Mouse (Mus musculus) stomach, postnatal 0 days (tissue): ENCODE data around the gene Zbtb1. TPM values are rescaled to one million over a fixed set of nuclear protein-coding genes. Genes with fewer than 3 reads are reported as not detected.

Experiments
- ATAC-seq: fragments of 200-750 bp; cut with Nextera tagmentation; 2 replicates; pipeline ENCODE4 v1.8.0; 2017; ENCODE audit not compliant: low FRiP score, low TSS enrichment
- DNase-seq: peaks from one replicate; pipeline ENCODE4 v3.0.0-alpha.2; 2016; ENCODE audit warnings: low spot score
- H3K27ac ChIP-seq: fragments of 300-500 bp; sonication (generic); replicated peaks from 2 replicates; pipeline ENCODE4 v1.5.1; 2014; ENCODE audit warnings: mild to moderate bottlenecking, control low read depth
- H3K27me3 ChIP-seq: fragments of 300-500 bp; sonication (generic); 2 replicates; pipeline ENCODE4 v1.6.1; 2014; ENCODE audit warnings: low read length; ENCODE audit not compliant: control insufficient read depth, insufficient read depth
- H3K36me3 ChIP-seq: fragments of 300-500 bp; sonication (generic); 2 replicates; pipeline ENCODE4 v1.6.1; 2014; ENCODE audit warnings: low read length, mixed read lengths; ENCODE audit not compliant: control insufficient read depth, insufficient read depth
- H3K4me1 ChIP-seq: fragments of 300-500 bp; sonication (generic); replicated peaks from 2 replicates; pipeline ENCODE4 v1.6.1; 2014; ENCODE audit warnings: antibody characterized with exemption; ENCODE audit not compliant: control insufficient read depth, insufficient read depth
- H3K4me2 ChIP-seq: fragments of 300-500 bp; sonication (generic); replicated peaks from 2 replicates; pipeline ENCODE4 v1.6.1; 2014; ENCODE audit warnings: low read depth, mild to moderate bottlenecking, control low read depth, moderate library complexity
- H3K4me3 ChIP-seq: fragments of 300-500 bp; sonication (generic); 2 replicates; pipeline ENCODE4 v1.5.1; 2014; ENCODE audit warnings: low read depth, low read length, control low read depth
- H3K9ac ChIP-seq: fragments of 300-500 bp; sonication (generic); 2 replicates; pipeline ENCODE4 v1.6.1; 2014; ENCODE audit warnings: mild to moderate bottlenecking, low read length, control low read depth, mixed read lengths
- H3K9me3 ChIP-seq: fragments of 300-500 bp; sonication (generic); 2 replicates; pipeline ENCODE4 v1.6.1; 2016; ENCODE audit warnings: low read length; ENCODE audit not compliant: control insufficient read depth
- CTCF ChIP-seq: IDR thresholded peaks from 2 replicates; pipeline ENCODE4 v1.5.1; 2016; ENCODE audit warnings: antibody characterized with exemption, low read depth, mild to moderate bottlenecking, moderate library complexity
- EP300 ChIP-seq: optimal IDR thresholded peaks from 2 replicates; pipeline ENCODE3; 2016; ENCODE audit warnings: antibody characterized with exemption
- WGBS: fragments of 180-500 bp; shearing (Covaris S2); extraction: QIAGEN DNeasy Blood & Tissue Kit; methylation state at CpG from one replicate; pipeline ENCODE4 v1.1.7; 2014; 5-methylcytosine and 5-hydroxymethylcytosine counted together
- polyA plus RNA-seq: library from polyadenylated mRNA; unstranded; fragments of >200 nt; fragmentation: Nextera tagmentation; extraction: Ambion mirVana; gene quantifications from 2 replicates; pipeline ENCODE4 v1.2.1, GENCODE M21; 2015

Gene Zbtb1
- polyA plus RNA-seq, 1 experiment from 2014 or later = 5.0 TPM

DNA sequence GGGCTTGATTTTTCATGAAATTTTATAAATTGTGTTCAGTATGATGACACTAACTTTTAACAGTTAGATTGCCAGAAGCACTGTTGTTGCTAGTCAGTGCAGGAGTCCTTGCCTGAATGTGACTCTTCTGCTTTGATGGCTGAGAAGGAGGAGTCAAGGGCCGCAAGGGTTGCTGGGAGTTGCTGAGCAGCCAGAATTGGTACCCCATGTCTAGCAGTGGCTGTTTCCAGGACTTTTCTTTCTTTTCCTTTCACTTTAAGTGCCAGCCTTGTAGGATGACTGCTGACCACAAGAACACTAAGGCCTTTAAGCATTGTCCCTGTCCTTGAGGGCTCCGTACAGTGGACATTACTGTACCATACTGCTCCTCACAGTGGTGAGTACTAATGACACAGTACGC, 7.7 kb downstream of the Zbtb1 start:
- ATAC-seq (no peak), DNase-seq (no peak)
- no peak for TF ChIP-seq CTCF
- no peak for TF ChIP-seq EP300
- H3K9ac ChIP-seq = no peak overlapping the region
- H3K4me3 ChIP-seq = no peak overlapping the region
- no peaks in the 10 kb centered on the region for H3K27me3 ChIP-seq
- no peaks in the 10 kb centered on the region for H3K4me1 ChIP-seq
- H3K4me2 ChIP-seq = no peak overlapping the region
- no peak overlapping the region for H3K27ac ChIP-seq
- no peaks in the 10 kb centered on the region for H3K9me3 ChIP-seq
- WGBS = 83% methylated on average over 3 of the region's 3 CpGs
- no peaks in the 10 kb centered on the region for H3K36me3 ChIP-seq

DNA sequence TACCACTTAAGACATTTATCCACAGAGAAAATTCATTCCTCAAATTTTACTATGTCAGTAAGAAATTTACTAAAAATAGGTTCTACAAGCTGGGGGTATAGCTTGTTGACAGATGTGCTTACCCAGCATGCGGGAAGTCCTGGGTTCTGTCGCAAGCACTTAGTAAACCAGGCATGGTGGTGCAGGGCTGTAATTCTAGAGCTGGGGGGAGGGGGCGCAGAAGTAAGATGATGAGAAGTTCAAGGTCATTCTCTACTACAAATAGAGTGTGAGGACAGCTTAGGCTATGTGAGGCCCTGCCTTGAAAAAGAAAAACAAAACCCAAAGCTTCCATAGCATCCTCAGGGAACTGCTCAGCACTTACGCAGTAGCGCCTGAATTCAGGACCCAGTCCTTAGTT, 8.5 kb downstream of the Zbtb1 start:
- no peaks in the 10 kb centered on the region for H3K9me3 ChIP-seq
- WGBS = 78% methylated on average over 5 of the region's 5 CpGs
- ATAC-seq = no peak
- H3K36me3 ChIP-seq = no peaks in the 10 kb centered on the region
- TF ChIP-seq CTCF = no peak
- no peak for TF ChIP-seq EP300
- DNase-seq = no peak
- H3K27me3 ChIP-seq = no peaks in the 10 kb centered on the region
- H3K4me3 ChIP-seq = no peak overlapping the region
- H3K4me2 ChIP-seq = no peak overlapping the region
- H3K27ac ChIP-seq = no peak overlapping the region
- no peaks in the 10 kb centered on the region for H3K4me1 ChIP-seq
- H3K9ac ChIP-seq = no peak overlapping the region

DNA sequence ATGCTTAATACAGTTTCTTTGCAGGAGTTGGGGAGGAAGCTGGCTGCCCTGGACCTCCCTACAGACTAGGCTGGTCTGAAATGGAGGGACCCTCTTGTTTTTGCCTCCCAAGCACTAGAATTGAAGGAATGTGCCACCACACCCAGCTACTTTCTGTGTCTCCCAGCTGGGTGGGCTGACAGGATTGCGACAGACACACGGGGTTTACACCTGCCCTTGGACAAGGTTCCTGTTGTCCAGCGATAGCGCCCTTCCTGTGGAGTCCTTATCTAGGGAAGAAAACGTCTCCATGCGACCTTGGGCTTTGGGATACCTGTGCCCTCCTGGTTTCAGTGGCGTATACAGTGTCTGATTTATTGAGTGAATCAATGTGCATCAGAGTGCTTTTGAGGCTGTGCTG, 10.1 kb downstream of the Zbtb1 start:
- WGBS = 70% methylated on average over 7 of the region's 7 CpGs
- no peak for ATAC-seq
- no peaks in the 10 kb centered on the region for H3K9me3 ChIP-seq
- no peak for DNase-seq
- H3K4me3 ChIP-seq = no peak overlapping the region
- no peaks in the 10 kb centered on the region for H3K4me1 ChIP-seq
- no peaks in the 10 kb centered on the region for H3K27me3 ChIP-seq
- H3K9ac ChIP-seq = no peak overlapping the region
- H3K4me2 ChIP-seq = no peak overlapping the region
- no peaks in the 10 kb centered on the region for H3K36me3 ChIP-seq
- TF ChIP-seq CTCF (no peak), EP300 (no peak)
- no peak overlapping the region for H3K27ac ChIP-seq

DNA sequence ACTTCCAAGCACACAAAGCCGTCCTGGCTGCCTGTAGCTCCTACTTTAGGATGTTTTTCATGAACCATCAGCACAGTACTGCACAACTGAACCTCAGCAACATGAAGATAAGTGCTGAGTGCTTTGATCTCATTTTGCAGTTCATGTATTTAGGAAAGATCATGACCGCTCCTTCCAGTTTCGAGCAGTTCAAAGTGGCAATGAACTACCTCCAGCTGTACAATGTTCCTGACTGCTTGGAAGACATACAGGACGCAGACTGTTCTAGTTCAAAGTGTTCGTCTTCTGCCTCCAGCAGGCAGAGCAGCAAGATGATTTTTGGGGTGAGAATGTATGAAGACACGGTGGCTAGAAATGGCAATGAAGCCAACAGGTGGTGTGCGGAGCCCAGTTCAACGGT, 15.3 kb downstream of the Zbtb1 start:
- ATAC-seq (no peak), DNase-seq (no peak)
- Histone ChIP-seq H3K4me3 (no peak overlapping the region), H3K9me3 (no peaks in the 10 kb centered on the region), H3K27me3 (no peaks in the 10 kb centered on the region), H3K9ac (no peak overlapping the region), H3K36me3 (peaks cover 9% of the 10 kb centered on the region), H3K4me2 (no peak overlapping the region), H3K27ac (no peak overlapping the region), H3K4me1 (no peaks in the 10 kb centered on the region)
- TF ChIP-seq CTCF = no peak
- TF ChIP-seq EP300 = no peak
- WGBS = 92% methylated on average over 8 of the region's 8 CpGs

DNA sequence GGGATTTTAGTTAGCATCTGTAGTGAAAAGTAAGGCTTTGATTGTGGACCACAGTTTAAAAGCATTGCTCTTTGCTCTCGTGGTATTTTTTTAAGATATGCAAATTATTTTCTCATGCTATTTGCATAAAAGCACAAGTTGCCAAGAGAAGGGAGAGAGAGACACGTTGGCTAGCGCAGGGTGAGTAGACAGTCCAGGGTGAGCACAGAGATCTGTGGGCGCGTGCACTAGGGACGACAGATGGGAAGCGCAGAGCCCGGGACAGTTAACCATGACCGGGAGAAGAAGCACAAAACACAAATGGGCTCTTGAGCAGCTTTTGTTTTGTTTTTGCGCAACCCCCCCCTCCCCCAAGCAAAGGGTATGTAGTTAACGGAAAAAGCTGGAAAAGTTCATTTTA, 18.7 kb downstream of the Zbtb1 start:
- no peaks in the 10 kb centered on the region for H3K9me3 ChIP-seq
- peaks cover 9% of the 10 kb centered on the region for H3K36me3 ChIP-seq
- no peak for DNase-seq
- TF ChIP-seq EP300 (no peak), CTCF (no peak)
- no peak overlapping the region for H3K4me2 ChIP-seq
- no peak overlapping the region for H3K9ac ChIP-seq
- H3K27me3 ChIP-seq = no peaks in the 10 kb centered on the region
- no peak for ATAC-seq
- H3K4me1 ChIP-seq = no peaks in the 10 kb centered on the region
- no peak overlapping the region for H3K27ac ChIP-seq
- H3K4me3 ChIP-seq = no peak overlapping the region
- WGBS = 82% methylated on average over 11 of the region's 11 CpGs

DNA sequence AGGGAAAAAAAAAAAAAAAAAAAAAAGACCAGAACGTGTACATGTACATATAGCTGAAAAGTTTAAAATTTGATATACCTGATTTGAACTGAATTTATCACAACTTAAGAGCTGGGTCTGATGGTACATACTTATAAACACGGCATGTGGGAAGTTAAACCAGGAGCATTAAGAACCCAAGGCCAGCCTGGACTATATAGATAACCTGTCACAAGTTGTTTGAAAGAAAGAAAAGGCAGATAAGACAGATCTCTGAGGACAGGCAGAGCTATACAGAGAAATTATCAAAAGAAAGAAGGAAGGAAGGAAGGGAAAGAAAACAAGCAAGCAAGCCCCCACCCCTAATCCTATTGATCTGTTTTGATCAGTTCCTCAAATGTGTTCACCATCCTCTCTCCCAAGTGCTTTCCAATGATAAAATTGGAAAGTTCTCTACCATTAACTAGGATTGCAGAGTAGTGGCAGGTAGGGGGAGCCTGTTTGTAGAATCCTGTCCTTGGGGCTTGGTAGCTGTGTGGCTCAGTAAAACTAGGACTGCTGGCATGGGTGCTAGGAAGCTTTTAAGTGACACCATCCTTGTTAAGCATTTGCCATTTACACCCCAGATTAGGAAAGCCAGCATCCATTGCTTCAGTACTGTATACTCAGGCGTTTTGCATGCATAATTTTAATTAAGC, 21.7 kb downstream of the Zbtb1 start:
- Histone ChIP-seq H3K36me3 (peaks cover 2% of the 10 kb centered on the region; the same call in 1 of the 2 replicates), H3K27me3 (no peaks in the 10 kb centered on the region), H3K9me3 (no peaks in the 10 kb centered on the region), H3K27ac (no peak overlapping the region), H3K4me3 (no peak overlapping the region), H3K4me2 (no peak overlapping the region), H3K9ac (no peak overlapping the region), H3K4me1 (no peaks in the 10 kb centered on the region)
- WGBS = 72% methylated on average over 3 of the region's 3 CpGs
- DNase-seq (no peak), ATAC-seq (no peak)
- no peak; the same call in 1 of the 2 replicates for TF ChIP-seq CTCF
- no peak for TF ChIP-seq EP300
